Mouse (Mus musculus) MEL (cell line): ENCODE measurements around the gene Camta2. TPM values are rescaled to one million over a fixed set of nuclear protein-coding genes. Genes with fewer than 3 reads are reported as not detected.

Experiments used
- DNase-seq: peaks from one replicate; pipeline ENCODE4 v3.0.0; 2011; ENCODE audit warnings: low read depth, low spot score
- H3K27ac ChIP-seq: 2 replicates; pipeline ENCODE4 v1.5.1; 2012; ENCODE audit warnings: low read depth, mild to moderate bottlenecking, control low read depth, low read length, moderate library complexity; ENCODE audit not compliant: control insufficient read depth
- H3K27me3 ChIP-seq, 2 experiments: fragments of 150-350 bp in 1 of 2; sonication (generic) in 1 of 2; 2 replicates each; pipeline ENCODE4 v1.6.1; 2012; ENCODE audit warnings: low read length in 2 of 2, mild to moderate bottlenecking in 2 of 2, improper control_type of control experiment in 1 of 2, moderate library complexity in 1 of 2; ENCODE audit not compliant: insufficient read depth in 2 of 2, control insufficient read depth in 1 of 2
- H3K36me3 ChIP-seq, 2 experiments: 2 replicates each; pipeline ENCODE4 v1.6.1; 2012 to 2014; ENCODE audit warnings: low read length in 2 of 2, improper control_type of control experiment in 1 of 2, inconsistent platforms in 1 of 2, mild to moderate bottlenecking in 1 of 2; ENCODE audit not compliant: insufficient read depth in 2 of 2, control insufficient read depth in 1 of 2
- H3K4me1 ChIP-seq, 2 experiments: fragments of 150-350 bp in 1 of 2; sonication (generic) in 1 of 2; 2 replicates each; pipeline ENCODE4 v1.6.1; 2012; ENCODE audit warnings: low read length in 2 of 2, improper control_type of control experiment in 1 of 2, mild to moderate bottlenecking in 1 of 2; ENCODE audit not compliant: insufficient read depth in 2 of 2, control insufficient read depth in 1 of 2
- H3K4me3 ChIP-seq, 2 experiments: fragments of 150-350 bp in 1 of 2; sonication (generic) in 1 of 2; 2 replicates each; pipeline ENCODE4 v1.5.1; 2012; ENCODE audit warnings: low read depth in 2 of 2, low read length in 2 of 2, mild to moderate bottlenecking in 2 of 2, moderate library complexity in 2 of 2, control low read depth in 1 of 2, improper control_type of control experiment in 1 of 2; ENCODE audit not compliant: control insufficient read depth in 1 of 2, insufficient read depth in 1 of 2
- H3K79me2 ChIP-seq: 2 replicates; pipeline ENCODE4 v1.6.1; 2012; ENCODE audit warnings: mild to moderate bottlenecking, low read length, moderate library complexity; ENCODE audit not compliant: control insufficient read depth, poor library complexity, insufficient read depth
- H3K9ac ChIP-seq: 2 replicates; pipeline ENCODE4 v1.6.1; 2012; ENCODE audit warnings: low read depth, mild to moderate bottlenecking, control low read depth, low read length, moderate library complexity; ENCODE audit not compliant: control insufficient read depth, poor library complexity, severe bottlenecking
- H3K9me3 ChIP-seq: fragments of 150-350 bp; sonication (generic); replicated peaks from 2 replicates; pipeline ENCODE4 v1.6.1; 2012; ENCODE audit warnings: mild to moderate bottlenecking, low read length, improper control_type of control experiment, moderate library complexity; ENCODE audit not compliant: insufficient read depth
- CHD1 ChIP-seq: IDR thresholded peaks from 2 replicates; pipeline ENCODE4 v1.6.1; 2012; ENCODE audit warnings: low read depth, mild to moderate bottlenecking, inconsistent platforms, low read length, improper control_type of control experiment
- ELF1 ChIP-seq: IDR thresholded peaks from 2 replicates; pipeline ENCODE4 v1.6.1; 2014; ENCODE audit warnings: low read depth, mild to moderate bottlenecking, inconsistent platforms, low read length, improper control_type of control experiment, moderate library complexity
- GATA1 ChIP-seq: IDR thresholded peaks from 2 replicates; pipeline ENCODE4 v1.6.1; 2011; ENCODE audit warnings: low read depth, low read length, improper control_type of control experiment
- JUND ChIP-seq: IDR thresholded peaks from 2 replicates; pipeline ENCODE4 v1.6.1; 2011; ENCODE audit warnings: low read depth, mild to moderate bottlenecking, improper control_type of control experiment, low read length
- KAT2A ChIP-seq: conservative IDR thresholded peaks from 2 replicates; pipeline ENCODE4 v1.6.1; 2012; ENCODE audit warnings: low read depth, low read length, improper control_type of control experiment, inconsistent platforms
- MAZ ChIP-seq: IDR thresholded peaks from 2 replicates; pipeline ENCODE4 v1.6.1; 2012; ENCODE audit warnings: low read depth, mild to moderate bottlenecking, inconsistent platforms, low read length, improper control_type of control experiment
- MXI1 ChIP-seq: IDR thresholded peaks from 2 replicates; pipeline ENCODE4 v1.6.1; 2011; ENCODE audit warnings: mild to moderate bottlenecking, low read depth, low read length, improper control_type of control experiment
- MYC ChIP-seq: IDR thresholded peaks from 2 replicates; pipeline ENCODE4 v1.6.1; 2011; ENCODE audit warnings: low read depth, mild to moderate bottlenecking, low read length, improper control_type of control experiment, moderate library complexity
- NELFE ChIP-seq: IDR thresholded peaks from 2 replicates; pipeline ENCODE4 v1.6.1; 2011; ENCODE audit warnings: low read depth, low read length, improper control_type of control experiment
- NRF1 ChIP-seq: IDR thresholded peaks from 2 replicates; pipeline ENCODE4 v1.6.1; 2014; ENCODE audit warnings: low read depth, mild to moderate bottlenecking, inconsistent platforms, low read length, improper control_type of control experiment, moderate library complexity; ENCODE audit not compliant: poor library complexity, insufficient read depth, severe bottlenecking
- POLR2A ChIP-seq, 2 experiments: IDR thresholded peaks; 2 replicates each; pipeline ENCODE4 v1.6.1; 2011 to 2012; ENCODE audit warnings: low read length in 2 of 2, mild to moderate bottlenecking in 2 of 2, control low read depth in 1 of 2, improper control_type of control experiment in 1 of 2, low read depth in 1 of 2, moderate library complexity in 1 of 2; ENCODE audit not compliant: control insufficient read depth in 1 of 2, insufficient read depth in 1 of 2, poor library complexity in 1 of 2
- POLR2AphosphoS2 ChIP-seq: IDR thresholded peaks from 2 replicates; pipeline ENCODE4 v1.6.1; 2011; ENCODE audit warnings: low read length, improper control_type of control experiment
- POLR2AphosphoS5 ChIP-seq: IDR thresholded peaks from 2 replicates; pipeline ENCODE4 v1.6.1; 2012; ENCODE audit warnings: low read depth, borderline replicate concordance, mild to moderate bottlenecking, inconsistent platforms, low read length, moderate library complexity, mixed read lengths
- RAD21 ChIP-seq: IDR thresholded peaks from 2 replicates; pipeline ENCODE4 v1.6.1; 2011; ENCODE audit warnings: mild to moderate bottlenecking, low read depth, low read length, improper control_type of control experiment
- TAL1 ChIP-seq: IDR thresholded peaks from 2 replicates; pipeline ENCODE4 v1.6.1; 2012; ENCODE audit warnings: mild to moderate bottlenecking, inconsistent platforms, low read length, moderate library complexity, mixed read lengths
- TCF12 ChIP-seq: IDR thresholded peaks from 2 replicates; pipeline ENCODE4 v1.6.1; 2014; ENCODE audit warnings: low read depth, mild to moderate bottlenecking, inconsistent platforms, low read length, improper control_type of control experiment, moderate library complexity
- UBTF ChIP-seq: IDR thresholded peaks from 2 replicates; pipeline ENCODE4 v1.6.1; 2012; ENCODE audit warnings: low read depth, mild to moderate bottlenecking, inconsistent platforms, low read length, improper control_type of control experiment, moderate library complexity, borderline replicate concordance; ENCODE audit not compliant: insufficient read depth
- polyA plus RNA-seq, 2 experiments: library from polyadenylated mRNA; stranded (reverse) in 1 of 2; unstranded in 1 of 2; fragments of >175 nt in 1 of 2; fragments of >200 nt in 1 of 2; gene quantifications; 2 replicates each; pipeline versions ENCODE4 v1.2.1 to v1.2.4; 2012; ENCODE audit warnings: low replicate concordance in 2 of 2, low read depth in 1 of 2; ENCODE audit not compliant: insufficient read length in 2 of 2, insufficient read depth in 1 of 2, missing spikeins in 1 of 2
- total RNA-seq: library from RNA; depleted of rRNA; stranded (reverse); fragments of 300-350 nt; gene quantifications from 2 replicates; pipeline ENCODE4 v1.2.3, GENCODE M21; 2012

Camta2 gene
- total and polyA plus RNA-seq, 3 experiments = 1.9 to 15.0 TPM; not detected in 1

GRCm38 (mm10) chr11:70668335-70668770 lies 19.6 kb downstream of the Camta2 start (continued):
- TF ChIP-seq TCF12 (no peak), ELF1 (no peak), MXI1 (peak; percentile 85), MAZ (no peak), NRF1 (no peak), POLR2AphosphoS2 (no peak; the same call in 1 of the 2 replicates), JUND (no peak), UBTF (no peak), CHD1 (no peak; the same call in 1 of the 2 replicates)

- Histone ChIP-seq H3K9ac (peak overlapping the region; percentile 82), H3K4me3 (peak overlapping the region; percentile 71 to 72), H3K36me3 (peaks cover 1 to 11% of the 10 kb centered on the region in 2 experiments; a peak in 2 of 4 replicates), H3K27me3 (no peaks in the 10 kb centered on the region), H3K9me3 (no peaks in the 10 kb centered on the region), H3K79me2 (peaks cover 18% of the 10 kb centered on the region), H3K4me1 (peaks cover 2 to 24% of the 10 kb centered on the region in 2 experiments; a peak in 3 of 4 replicates), H3K27ac (peak overlapping the region; percentile 86)
- DNase-seq = no peak
- TF ChIP-seq POLR2AphosphoS2 (no peak), NRF1 (no peak), NELFE (no peak), POLR2A (IDR thresholded peaks at IDR 0.05; ENCODE audit: control insufficient read depth in 1 of 2, insufficient read depth in 1 of 2, low read depth in 1 of 2, low read length in 2 of 2, poor library complexity in 1 of 2) (no peak), POLR2AphosphoS5 (no peak), ELF1 (no peak), RAD21 (no peak), MYC (no peak), KAT2A (no peak), UBTF (no peak), GATA1 (no peak), TAL1 (no peak)
These were observed 20.4 kb downstream of the Camta2 start for GRCm38 (mm10) chr11:70667271-70668150.
